Mouse (Mus musculus) kidney, adult 2 months (tissue): ENCODE measurements at regions not wholly inside any gene's neighbourhood (a gene's known extent, or its start where the extent isn't known, plus 50 kb on each side); places are given as distances from the start of the nearest gene placed in this dataset.
"Not testable (repeated sequence)": the region's sequence is repeated elsewhere in the genome, so short reads cannot be mapped to it uniquely, and the experiment has no call there.

Experiments
- DNase-seq: peaks from one replicate; pipeline ENCODE4 v3.0.0; 2021
- H3K27ac ChIP-seq: fragments of 200-500 bp; 2 replicates; pipeline ENCODE4 v1.5.1; 2012; ENCODE audit warnings: low read depth, low read length, control low read depth, inconsistent platforms; ENCODE audit not compliant: insufficient read depth
- H3K27me3 ChIP-seq: fragments of 200-500 bp; replicated peaks from 2 replicates; pipeline ENCODE4 v1.6.1; 2012; ENCODE audit warnings: mild to moderate bottlenecking, moderate library complexity, low read length, inconsistent platforms; ENCODE audit not compliant: control insufficient read depth, insufficient read depth
- H3K36me3 ChIP-seq: fragments of 200-500 bp; 2 replicates; pipeline ENCODE4 v1.6.1; 2012; ENCODE audit warnings: mild to moderate bottlenecking, moderate library complexity, low read length, inconsistent platforms; ENCODE audit not compliant: control insufficient read depth, insufficient read depth
- H3K4me1 ChIP-seq: fragments of 200-500 bp; 2 replicates; pipeline ENCODE4 v1.6.1; 2011; ENCODE audit warnings: low read length; ENCODE audit not compliant: control insufficient read depth, insufficient read depth
- H3K4me3 ChIP-seq: fragments of 200-500 bp; 2 replicates; pipeline ENCODE4 v1.5.1; 2011; ENCODE audit warnings: mild to moderate bottlenecking, low read depth, low read length, control low read depth; ENCODE audit not compliant: insufficient read depth
- CTCF ChIP-seq: fragments of 200-500 bp; conservative IDR thresholded peaks from 2 replicates; pipeline ENCODE4 v1.5.1; 2011; ENCODE audit warnings: low read depth, mild to moderate bottlenecking, control low read depth, low read length, moderate library complexity, mixed read lengths; ENCODE audit not compliant: insufficient read depth, insufficient read length
- POLR2A ChIP-seq: fragments of 200-500 bp; IDR thresholded peaks from one replicate; pipeline ENCODE4 v1.6.1; 2011; ENCODE audit warnings: low read depth, low read length, control low read depth
- WGBS: fragments of 180-500 bp; shearing (Covaris S2); methylation state at CpG from one replicate; pipeline ENCODE4 v1.1.7; 2018; 5-methylcytosine and 5-hydroxymethylcytosine counted together

GRCm38 (mm10) chr12:80055894-80056293 is 56.9 kb downstream of the Zfp36l1 start:
- peaks cover 19% of the 10 kb centered on the region for H3K4me1 ChIP-seq
- WGBS = 98% methylated on average over 1 of the region's 1 CpGs
- not testable (repeated sequence) for DNase-seq, H3K4me3 ChIP-seq, H3K27ac ChIP-seq, H3K27me3 ChIP-seq, H3K36me3 ChIP-seq

DNA sequence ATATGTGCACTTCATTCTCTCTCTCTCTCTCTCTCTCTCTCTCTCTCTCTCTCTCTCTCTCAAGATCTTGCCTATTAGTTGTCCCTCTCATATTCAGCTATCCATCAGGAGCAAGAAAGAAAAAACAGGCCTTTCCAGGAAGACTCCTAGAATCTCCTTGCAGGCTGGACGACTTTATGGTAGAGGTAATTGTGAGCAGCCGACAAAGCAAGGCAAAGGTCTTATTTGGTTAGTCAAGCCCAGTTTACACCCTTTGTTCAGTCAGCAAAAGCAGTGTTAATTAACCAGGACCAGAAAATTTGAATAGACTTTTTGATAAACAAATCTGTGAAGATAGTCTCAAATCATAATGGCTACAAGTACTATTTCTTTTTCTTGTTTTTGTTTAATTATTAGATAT is 57.4 kb downstream of the Zfp36l1 start:
- no peak overlapping the region for H3K4me3 ChIP-seq
- WGBS = 59% methylated on average over 2 of the region's 2 CpGs
- no peaks in the 10 kb centered on the region for H3K27me3 ChIP-seq
- peak; percentile 79 for DNase-seq
- H3K36me3 ChIP-seq = no peaks in the 10 kb centered on the region
- peaks cover 14% of the 10 kb centered on the region for H3K4me1 ChIP-seq
- TF ChIP-seq POLR2A (no peak), CTCF (no peak)
- 0 out of 2 replicates have a peak overlapping the region, but pooled peaks have one; percentile 2 for H3K27ac ChIP-seq

DNA sequence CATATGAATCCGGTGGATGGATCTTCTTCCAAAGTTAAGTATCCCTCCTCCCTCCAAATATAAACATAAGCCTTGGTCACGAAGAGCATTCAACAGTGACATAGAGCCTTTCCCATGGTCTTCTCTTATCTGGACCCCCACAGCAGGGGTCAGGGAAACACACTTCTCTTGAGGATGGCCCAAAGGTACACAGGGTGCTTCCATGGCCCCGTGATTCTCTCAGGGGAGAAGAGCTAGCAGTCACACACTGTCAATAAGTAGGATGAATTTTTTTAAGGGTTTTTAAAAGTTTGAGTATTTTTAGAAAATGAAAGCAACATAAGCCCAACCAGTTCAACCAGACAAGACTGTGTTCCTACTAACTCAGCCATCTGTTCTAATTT is 58.2 kb downstream of the Zfp36l1 start:
- TF ChIP-seq CTCF = no peak
- TF ChIP-seq POLR2A = no peak
- WGBS = 85% methylated on average over 3 of the region's 3 CpGs

DNA sequence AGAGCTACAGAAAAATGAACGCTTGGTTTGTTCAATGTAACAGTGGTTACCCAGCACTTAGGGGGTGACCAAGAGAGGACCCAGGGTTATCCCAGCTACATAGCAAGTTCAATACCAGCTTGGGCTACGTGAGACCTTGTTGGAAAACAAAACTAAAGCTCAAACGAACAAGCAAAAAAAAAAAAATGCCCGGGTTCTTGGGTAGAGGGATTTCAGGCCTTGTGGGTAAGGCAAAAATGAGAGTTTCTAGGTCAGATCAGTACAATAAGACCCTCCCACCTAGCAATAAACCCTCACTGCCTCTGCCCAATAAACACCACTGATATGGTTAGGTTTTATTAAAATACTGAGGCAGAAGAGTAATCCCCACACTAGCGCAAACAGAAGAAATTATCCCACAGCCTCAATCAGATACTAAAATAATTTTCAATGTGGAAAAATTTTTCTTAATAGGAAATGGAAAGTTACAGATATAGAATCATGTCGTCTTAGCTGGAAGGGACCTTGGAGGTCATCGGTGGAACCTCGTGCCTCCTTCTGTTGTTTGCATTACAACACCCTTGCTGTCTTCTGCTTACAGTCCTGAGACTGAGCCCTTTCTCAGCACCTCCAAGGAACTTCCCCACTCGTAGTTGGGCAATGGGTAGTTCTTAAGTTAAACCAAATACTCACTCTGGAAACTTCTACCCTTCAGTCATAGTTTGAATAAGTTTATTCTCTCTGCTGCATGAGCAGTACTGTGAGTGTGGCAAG is 58.7 kb downstream of the Zfp36l1 start:
- 85% methylated on average over 9 of the region's 9 CpGs for WGBS
- Histone ChIP-seq H3K4me3 (no peak overlapping the region), H3K4me1 (peaks cover 6% of the 10 kb centered on the region; the same call in 1 of the 2 replicates), H3K27ac (no peak overlapping the region), H3K27me3 (no peaks in the 10 kb centered on the region), H3K36me3 (no peaks in the 10 kb centered on the region)
- TF ChIP-seq CTCF = no peak
- TF ChIP-seq POLR2A = no peak
- DNase-seq = no peak

More for the DNA sequence above, 58.2 kb downstream of the Zfp36l1 start:
- H3K4me1 ChIP-seq = peaks cover 7% of the 10 kb centered on the region
- H3K4me3 ChIP-seq = no peak overlapping the region
- H3K27me3 ChIP-seq = no peaks in the 10 kb centered on the region
- no peak for DNase-seq
- no peak overlapping the region for H3K27ac ChIP-seq
- no peaks in the 10 kb centered on the region for H3K36me3 ChIP-seq

DNA sequence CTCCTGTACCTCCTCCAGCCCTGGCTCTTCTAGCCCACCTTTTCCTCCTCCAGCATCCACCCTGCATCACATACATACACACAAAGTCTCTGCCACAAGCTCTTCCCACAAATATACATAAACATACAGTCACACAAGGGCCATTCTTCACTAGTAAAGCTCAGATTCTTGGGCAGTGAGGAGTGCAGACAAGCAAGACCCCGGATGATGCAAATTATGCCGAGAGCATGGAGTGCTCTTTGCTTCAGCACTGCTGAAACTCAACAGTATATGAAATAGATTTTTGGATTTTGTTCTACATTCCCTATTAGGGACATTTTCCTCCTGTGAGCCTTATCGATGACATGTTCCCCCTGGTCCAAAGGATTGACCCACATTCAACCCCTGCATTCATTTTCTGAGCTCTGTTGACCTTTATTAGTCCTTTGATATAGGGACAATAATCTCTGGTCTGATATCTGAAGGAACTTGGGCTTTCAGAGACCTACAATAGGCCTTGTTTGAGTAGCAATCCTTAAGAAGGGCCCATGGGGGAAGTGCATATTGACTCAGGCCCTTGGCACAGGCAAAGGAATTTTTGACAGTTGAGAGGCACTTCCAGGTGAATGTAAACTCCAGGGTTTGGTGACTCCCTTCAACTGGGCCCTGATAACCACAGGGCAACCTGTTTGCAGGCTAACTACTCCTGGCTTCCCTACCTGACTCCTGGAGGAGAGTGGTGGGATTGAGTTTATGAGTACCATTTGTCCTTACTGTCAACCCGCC is 64.4 kb downstream of the Zfp36l1 start:
- no peak overlapping the region for H3K27ac ChIP-seq
- no peak overlapping the region for H3K4me3 ChIP-seq
- no peak for DNase-seq
- no peaks in the 10 kb centered on the region for H3K27me3 ChIP-seq
- TF ChIP-seq CTCF (no peak), POLR2A (no peak)
- H3K4me1 ChIP-seq = no peaks in the 10 kb centered on the region
- no peaks in the 10 kb centered on the region for H3K36me3 ChIP-seq
- 90% methylated on average over 4 of the region's 4 CpGs for WGBS

- DNase-seq = no peak
- Histone ChIP-seq H3K27me3 (no peaks in the 10 kb centered on the region), H3K4me3 (no peak overlapping the region), H3K4me1 (no peaks in the 10 kb centered on the region), H3K36me3 (no peaks in the 10 kb centered on the region), H3K27ac (no peak overlapping the region)
- 74% methylated on average over 6 of the region's 6 CpGs for WGBS
- TF ChIP-seq CTCF (no peak), POLR2A (no peak)
Measured at GRCm38 (mm10) chr12:80046625-80047303, 66.0 kb downstream of the Zfp36l1 start.
